Mouse (Mus musculus) liver, embryonic 11.5 days (tissue): Measurements from ENCODE around the gene 1500009L16Rik. TPM values are rescaled to one million over a fixed set of nuclear protein-coding genes. Genes with fewer than 3 reads are reported as not detected.

Experiments used
- ATAC-seq: fragments of 200-750 bp; cut with Nextera tagmentation; replicated peaks from 2 replicates; pipeline ENCODE4 v1.8.0; 2017; ENCODE audit warnings: moderate number of reproducible peaks, mild to moderate bottlenecking, moderate TSS enrichment, moderate library complexity; ENCODE audit not compliant: low FRiP score
- DNase-seq: peaks from one replicate; pipeline ENCODE4 v3.0.0-alpha.2; 2017; ENCODE audit warnings: low spot score
- H3K27ac ChIP-seq: fragments of 300-500 bp; sonication (generic); 2 replicates; pipeline ENCODE4 v1.5.1; 2014; ENCODE audit warnings: mild to moderate bottlenecking, low read depth, low read length, control low read depth
- H3K27me3 ChIP-seq: fragments of 300-500 bp; sonication (generic); replicated peaks from 2 replicates; pipeline ENCODE4 v1.6.1; 2014; ENCODE audit warnings: low read length, mixed read lengths; ENCODE audit not compliant: control insufficient read depth, insufficient read depth
- H3K36me3 ChIP-seq: fragments of 300-500 bp; sonication (generic); 2 replicates; pipeline ENCODE4 v1.6.1; 2014; ENCODE audit warnings: mild to moderate bottlenecking, low read length, moderate library complexity, mixed read lengths; ENCODE audit not compliant: control insufficient read depth, insufficient read depth
- H3K4me1 ChIP-seq: fragments of 300-500 bp; sonication (generic); replicated peaks from 2 replicates; pipeline ENCODE4 v1.6.1; 2014; ENCODE audit warnings: low read length, mixed read lengths; ENCODE audit not compliant: control insufficient read depth, insufficient read depth
- H3K4me2 ChIP-seq: fragments of 300-500 bp; sonication (generic); 2 replicates; pipeline ENCODE4 v1.6.1; 2014; ENCODE audit warnings: mild to moderate bottlenecking, control low read depth, moderate library complexity
- H3K4me3 ChIP-seq: fragments of 300-500 bp; sonication (generic); 2 replicates; pipeline ENCODE4 v1.5.1; 2014; ENCODE audit warnings: low read depth, low read length, control low read depth
- H3K9ac ChIP-seq: fragments of 300-500 bp; sonication (generic); 2 replicates; pipeline ENCODE4 v1.6.1; 2014; ENCODE audit warnings: low read depth, low read length, control low read depth
- H3K9me3 ChIP-seq: fragments of 300-500 bp; sonication (generic); 2 replicates; pipeline ENCODE4 v1.6.1; 2016; ENCODE audit warnings: low read length, inconsistent platforms, mixed read lengths; ENCODE audit not compliant: control insufficient read depth
- WGBS: fragments of 180-500 bp; shearing (Covaris S2); extraction: QIAGEN DNeasy Blood & Tissue Kit; methylation state at CpG from one replicate; pipeline ENCODE4 v1.1.7; 2014; 5-methylcytosine and 5-hydroxymethylcytosine counted together
- polyA plus RNA-seq: library from polyadenylated mRNA; unstranded; fragments of >200 nt; fragmentation: Nextera tagmentation; extraction: Ambion mirVana; gene quantifications from 2 replicates; pipeline ENCODE4 v1.2.1, GENCODE M21; 2014

Gene 1500009L16Rik
- 7.8 and 10.0 TPM in 2 replicates for polyA plus RNA-seq

- Histone ChIP-seq H3K36me3 (0 out of 2 replicates have a peak, but pooled peaks cover 2% of the 10 kb centered on the region), H3K4me1 (peaks cover 3% of the 10 kb centered on the region; the same call in 1 of the 2 replicates), H3K27me3 (peaks cover 21% of the 10 kb centered on the region), H3K9me3 (no peaks in the 10 kb centered on the region), H3K4me3 (peak within 1 kb of the TSS; percentile 52), H3K9ac (0 out of 2 replicates have a peak within 1 kb of the TSS, but pooled peaks have one; percentile 4), H3K27ac (no peak within 1 kb of the TSS), H3K4me2 (peak within 1 kb of the TSS; percentile 64)
- DNase-seq (peak; percentile 61), ATAC-seq (peak; percentile 76)
- under 1% methylated on average over 35 of the region's 37 CpGs for WGBS
Observed at GRCm38 (mm10) chr10:83722579-83723031, at the start of gene 1500009L16Rik. Gene 1500009L16Rik (plus strand): TSS chr10:83722865.

GRCm38 (mm10) chr10:83681334-83681733 lies 41.3 kb upstream of the 1500009L16Rik start:
- Histone ChIP-seq H3K9ac (no peak overlapping the region), H3K4me3 (no peak overlapping the region), H3K27ac (no peak overlapping the region), H3K4me1 (no peaks in the 10 kb centered on the region), H3K4me2 (no peak overlapping the region), H3K9me3 (no peaks in the 10 kb centered on the region), H3K36me3 (no peaks in the 10 kb centered on the region), H3K27me3 (no peaks in the 10 kb centered on the region; the same call in 1 of the 2 replicates)
- no peak for ATAC-seq
- 89% methylated on average over 12 of the region's 12 CpGs for WGBS
- DNase-seq: no peak

- Histone ChIP-seq H3K27ac (no peak overlapping the region), H3K9me3 (no peaks in the 10 kb centered on the region), H3K9ac (no peak overlapping the region), H3K4me2 (no peak overlapping the region), H3K27me3 (no peaks in the 10 kb centered on the region; the same call in 1 of the 2 replicates), H3K36me3 (no peaks in the 10 kb centered on the region), H3K4me1 (peaks cover 8% of the 10 kb centered on the region; the same call in 1 of the 2 replicates), H3K4me3 (no peak overlapping the region)
- ATAC-seq (no peak), DNase-seq (no peak)
- WGBS: 87% methylated on average over 2 of the region's 2 CpGs
Observed at GRCm38 (mm10) chr10:83688215-83688614, 34.5 kb upstream of the 1500009L16Rik start.

- no peaks in the 10 kb centered on the region for H3K27me3 ChIP-seq
- H3K4me3 ChIP-seq: no peak overlapping the region
- WGBS: 70% methylated on average over 11 of the region's 11 CpGs
- no peak overlapping the region for H3K27ac ChIP-seq
- no peak for ATAC-seq
- H3K36me3 ChIP-seq: no peaks in the 10 kb centered on the region
- DNase-seq: no peak
- no peak overlapping the region for H3K9ac ChIP-seq
- H3K9me3 ChIP-seq: no peaks in the 10 kb centered on the region
- no peak overlapping the region for H3K4me2 ChIP-seq
- peaks cover 8% of the 10 kb centered on the region; the same call in 1 of the 2 replicates for H3K4me1 ChIP-seq
Observed at GRCm38 (mm10) chr10:83692175-83692895, 30.3 kb upstream of the 1500009L16Rik start.

GRCm38 (mm10) chr10:83696226-83696625 lies 26.4 kb upstream of the 1500009L16Rik start:
- H3K9ac ChIP-seq: no peak overlapping the region
- no peak for DNase-seq
- H3K27me3 ChIP-seq: no peaks in the 10 kb centered on the region
- H3K27ac ChIP-seq: no peak overlapping the region
- H3K4me3 ChIP-seq: no peak overlapping the region
- no peak overlapping the region for H3K4me2 ChIP-seq
- ATAC-seq: no peak
- peaks cover 8% of the 10 kb centered on the region; the same call in 1 of the 2 replicates for H3K4me1 ChIP-seq
- 79% methylated on average over 4 of the region's 4 CpGs for WGBS
- H3K9me3 ChIP-seq: no peaks in the 10 kb centered on the region
- no peaks in the 10 kb centered on the region for H3K36me3 ChIP-seq

- H3K36me3 ChIP-seq: no peaks in the 10 kb centered on the region
- no peak overlapping the region for H3K4me2 ChIP-seq
- H3K4me1 ChIP-seq: no peaks in the 10 kb centered on the region
- H3K27me3 ChIP-seq: no peaks in the 10 kb centered on the region
- H3K27ac ChIP-seq: no peak overlapping the region
- 90% methylated on average over 12 of the region's 12 CpGs for WGBS
- H3K9me3 ChIP-seq: no peaks in the 10 kb centered on the region
- H3K4me3 ChIP-seq: no peak overlapping the region
- no peak overlapping the region for H3K9ac ChIP-seq
- ATAC-seq: no peak
- DNase-seq: no peak
Observed at GRCm38 (mm10) chr10:83706628-83707027, 16.0 kb upstream of the 1500009L16Rik start.

GRCm38 (mm10) chr10:83709920-83710319 lies 12.7 kb upstream of the 1500009L16Rik start:
- no peak for DNase-seq
- Histone ChIP-seq H3K4me2 (no peak overlapping the region), H3K4me1 (no peaks in the 10 kb centered on the region), H3K9me3 (no peaks in the 10 kb centered on the region), H3K27ac (no peak overlapping the region), H3K36me3 (no peaks in the 10 kb centered on the region), H3K9ac (no peak overlapping the region), H3K4me3 (no peak overlapping the region), H3K27me3 (no peaks in the 10 kb centered on the region)
- no peak for ATAC-seq
- 76% methylated on average over 3 of the region's 3 CpGs for WGBS

- ATAC-seq (no peak), DNase-seq (no peak)
Observed at GRCm38 (mm10) chr10:83711769-83712168, 10.9 kb upstream of the 1500009L16Rik start.

More at GRCm38 (mm10) chr10:83711769-83712168, 10.9 kb upstream of the 1500009L16Rik start:
- no peak overlapping the region for H3K4me3 ChIP-seq
- H3K4me2 ChIP-seq: no peak overlapping the region
- H3K4me1 ChIP-seq: no peaks in the 10 kb centered on the region
- no peaks in the 10 kb centered on the region for H3K9me3 ChIP-seq
- H3K27me3 ChIP-seq: no peaks in the 10 kb centered on the region
- no peaks in the 10 kb centered on the region for H3K36me3 ChIP-seq
- no peak overlapping the region for H3K9ac ChIP-seq
- WGBS: 68% methylated on average over 10 of the region's 10 CpGs
- no peak overlapping the region for H3K27ac ChIP-seq
